Mouse (Mus musculus) adrenal gland (tissue): ENCODE results near the gene Gast.
"Not testable (repeated sequence)": the region's sequence is repeated elsewhere in the genome, so short reads cannot be mapped to it uniquely, and the experiment has no call there.

Experiments used
- intact Hi-C: fragments of 180-260 bp; cut with DNase I; formaldehyde crosslinking; loops from one replicate; pipeline ENCODE4 v1.15.1; 2025
- long read RNA-seq, 2 experiments: library from polyadenylated mRNA; unstranded; transcript quantifications; one replicate each; pipeline ENCODE4 v2.0.0; 2020; ENCODE audit warnings: borderline replicate concordance in 1 of 2; ENCODE audit not compliant: insufficient replicate concordance in 1 of 2

The Gast gene
- long read RNA-seq, experiment 1 = 0 reads
- long read RNA-seq, experiment 2 = 0 reads

DNA sequence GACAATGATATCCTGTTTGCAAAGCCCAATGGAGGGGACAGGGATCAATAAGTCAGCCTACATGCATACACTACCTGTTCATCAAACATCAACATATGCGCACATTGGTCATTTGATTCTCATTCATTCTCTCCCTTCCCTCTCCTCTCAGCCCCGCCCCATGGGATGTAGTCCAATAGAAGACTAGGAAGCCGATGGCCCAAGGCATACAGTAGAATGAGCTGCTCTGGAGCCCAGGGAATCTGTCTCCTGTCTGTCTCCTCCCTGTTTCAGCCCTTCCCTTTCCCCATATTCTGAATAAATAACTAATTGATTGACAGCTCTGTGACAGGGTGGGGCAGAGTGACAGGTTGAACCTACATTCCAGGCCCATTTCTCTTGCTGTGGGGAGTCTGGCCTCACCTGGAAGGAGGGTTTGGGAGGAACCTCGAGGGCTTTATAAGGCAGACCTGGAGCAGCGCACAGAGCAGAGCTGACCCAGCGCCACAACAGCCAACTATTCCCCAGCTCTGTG lies at the start of gene Gast:
Gast (plus strand) TSS at position 464 of the 514 bp plus-strand sequence.
- intact Hi-C loops = no loop called here

DNA sequence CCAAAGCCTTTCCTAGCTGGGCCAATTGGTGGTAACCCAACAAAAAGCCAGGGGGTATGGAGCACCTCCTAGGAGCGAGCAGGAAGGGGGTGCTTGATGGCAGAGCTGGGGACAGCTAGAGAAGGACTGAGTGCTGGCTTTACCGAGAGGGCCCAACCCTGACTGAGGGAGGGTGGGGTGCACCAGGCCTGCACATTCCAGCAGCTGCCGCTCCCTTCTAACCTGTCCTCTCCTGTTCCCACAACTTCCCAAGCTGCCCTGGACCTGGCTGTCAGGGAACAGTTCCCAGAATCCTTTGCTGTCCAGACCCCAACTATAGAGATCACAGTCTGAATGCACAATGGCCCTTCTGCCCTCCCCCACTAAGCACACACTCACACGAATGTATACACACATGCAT lies 49.2 kb upstream of the Gast start:
- intact Hi-C loops = loop anchor here (5.0 kb wide), 1 partner anchor 823 kb away; no protein-coding TSS in a partner anchor

DNA sequence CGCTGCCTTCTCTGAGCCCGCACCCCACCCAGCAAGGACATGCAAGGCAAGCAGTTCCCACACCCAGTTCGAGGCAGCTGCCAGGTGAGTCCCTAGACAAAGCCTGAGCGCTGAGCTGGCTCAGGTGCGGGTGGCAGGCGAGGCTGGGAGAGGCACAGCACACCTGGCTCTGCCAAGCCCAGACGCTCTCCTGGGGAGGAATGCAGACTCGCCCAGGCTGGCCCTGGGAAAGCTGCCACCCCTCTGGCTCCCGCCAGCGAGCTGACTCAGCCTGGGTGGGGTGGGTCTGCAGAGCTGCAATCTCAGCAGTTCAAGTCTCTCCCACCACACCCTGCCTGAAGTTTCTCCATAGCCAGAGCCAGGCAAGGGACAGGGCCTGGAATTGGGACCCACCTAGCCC lies 47.2 kb upstream of the Gast start:
- intact Hi-C loops = no loop called here

DNA sequence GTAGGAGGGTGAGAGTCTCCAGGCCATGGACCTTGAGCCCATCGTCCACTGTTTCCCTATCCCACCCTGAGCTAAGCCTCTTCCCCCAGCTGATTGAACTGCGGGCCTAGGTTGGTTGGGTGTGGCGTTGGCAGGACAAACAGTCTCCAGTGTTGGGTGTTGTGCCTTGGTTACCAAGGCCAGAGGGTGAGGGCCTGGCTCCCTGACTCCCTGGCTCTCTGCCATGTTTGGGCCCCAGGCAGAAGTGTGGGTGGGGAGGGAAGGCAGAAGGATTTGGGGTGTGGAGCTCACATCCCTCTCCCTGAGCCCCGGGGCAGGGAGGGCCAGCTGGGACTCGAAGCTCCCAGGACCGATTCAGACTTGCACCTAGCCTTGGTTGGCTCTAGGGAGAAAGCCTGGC lies 45.3 kb upstream of the Gast start:
- intact Hi-C loops = no loop called here

- intact Hi-C loops = no loop called here
These were observed 44.0 kb upstream of the Gast start for GRCm38 (mm10) chr11:100290235-100290634.

DNA sequence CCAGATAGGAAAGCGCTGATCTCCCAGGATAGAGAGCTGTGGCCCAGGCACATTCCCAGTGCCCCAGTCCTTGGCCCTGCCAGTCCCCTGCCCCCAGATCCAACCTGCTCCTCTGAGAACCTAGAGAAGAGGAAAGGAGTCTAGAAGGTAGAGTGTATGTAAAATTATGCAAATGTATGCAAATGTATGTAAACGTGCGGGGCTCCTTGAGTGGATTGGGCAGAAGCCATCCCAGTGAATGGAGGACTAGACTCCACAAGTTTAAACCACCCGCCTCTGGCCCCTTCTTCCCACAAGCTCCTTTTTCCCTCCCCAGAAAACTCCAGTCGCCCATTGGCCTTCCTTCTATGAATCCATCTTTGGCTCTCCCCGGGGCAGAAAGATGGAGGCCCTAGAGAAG lies 41.3 kb upstream of the Gast start:
- intact Hi-C loops = no loop called here

DNA sequence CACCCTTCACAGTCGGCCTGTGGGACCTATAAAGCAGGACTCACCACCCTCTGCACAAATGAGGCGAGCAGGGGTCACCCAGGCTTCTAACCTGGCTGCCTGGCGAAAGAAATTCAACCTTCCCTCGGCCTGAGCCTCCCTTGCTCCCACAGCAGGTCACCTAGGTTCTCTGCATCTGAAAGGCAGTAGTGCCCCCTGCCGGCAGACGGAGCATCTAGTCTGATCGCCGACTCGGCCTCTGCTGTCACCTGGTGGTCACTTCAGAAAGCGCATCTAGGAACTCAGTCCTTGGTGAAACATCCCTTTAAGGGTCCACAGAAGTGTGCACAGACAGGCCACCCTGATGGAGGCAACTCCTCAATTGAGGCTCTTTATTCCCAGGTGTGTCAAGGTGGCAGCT lies 38.9 kb upstream of the Gast start:
- intact Hi-C loops = loop anchor here (5.0 kb wide), 3 partner anchors 128 to 918 kb away; no protein-coding TSS in a partner anchor

- intact Hi-C loops = loop anchor here (5.0 kb wide), 3 partner anchors 130 to 920 kb away; no protein-coding TSS in a partner anchor
These were observed 36.4 kb upstream of the Gast start for GRCm38 (mm10) chr11:100297801-100298200.

- intact Hi-C loops = loop anchor here (5.0 kb wide), 3 partner anchors 131 to 921 kb away; no protein-coding TSS in a partner anchor
These were observed 35.8 kb upstream of the Gast start for GRCm38 (mm10) chr11:100298274-100299036.

DNA sequence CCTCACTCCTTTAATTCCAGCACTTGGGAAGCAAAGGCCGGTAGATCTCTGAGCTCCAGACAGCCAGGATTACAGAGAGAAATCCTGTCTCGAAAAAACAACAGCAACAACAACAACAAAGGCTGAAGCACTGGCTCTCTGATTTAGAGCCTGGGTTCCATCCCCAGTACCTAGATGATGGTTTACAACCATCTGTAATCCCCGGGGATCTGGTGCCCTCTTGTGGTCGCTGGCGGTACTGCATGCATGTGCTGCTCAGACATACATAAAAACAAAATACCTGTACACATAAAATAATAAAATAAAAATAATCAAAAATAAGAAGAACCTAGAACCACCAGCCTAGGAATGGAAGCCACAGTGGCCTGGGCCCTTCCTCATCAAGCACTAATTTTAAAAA lies 33.9 kb upstream of the Gast start:
- intact Hi-C loops = no loop called here

DNA sequence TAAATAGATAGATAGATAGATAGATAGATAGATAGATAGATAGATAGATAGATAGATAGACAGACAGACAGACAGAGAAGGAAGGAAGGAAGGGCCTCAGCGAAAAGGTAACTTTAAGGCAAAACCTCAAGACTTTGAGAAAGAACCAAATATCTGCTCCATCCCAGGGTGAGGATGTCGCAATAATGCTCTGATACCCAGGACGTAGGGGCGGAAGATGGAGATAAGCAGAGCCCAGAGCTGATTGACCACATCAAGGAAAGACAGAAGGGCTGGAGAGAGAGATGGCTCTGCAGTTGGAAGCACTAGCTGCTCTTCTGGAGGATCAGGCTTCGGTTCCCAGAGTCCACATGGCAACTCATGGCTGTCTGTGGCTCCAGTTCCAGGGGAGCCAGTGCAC lies 32.9 kb upstream of the Gast start:
- intact Hi-C loops = no loop called here

GRCm38 (mm10) chr11:100307900-100308299 lies 26.3 kb upstream of the Gast start:
- intact Hi-C loops = no loop called here

GRCm38 (mm10) chr11:100308672-100309071 lies 25.5 kb upstream of the Gast start:
- intact Hi-C loops = not testable (repeated sequence)

DNA sequence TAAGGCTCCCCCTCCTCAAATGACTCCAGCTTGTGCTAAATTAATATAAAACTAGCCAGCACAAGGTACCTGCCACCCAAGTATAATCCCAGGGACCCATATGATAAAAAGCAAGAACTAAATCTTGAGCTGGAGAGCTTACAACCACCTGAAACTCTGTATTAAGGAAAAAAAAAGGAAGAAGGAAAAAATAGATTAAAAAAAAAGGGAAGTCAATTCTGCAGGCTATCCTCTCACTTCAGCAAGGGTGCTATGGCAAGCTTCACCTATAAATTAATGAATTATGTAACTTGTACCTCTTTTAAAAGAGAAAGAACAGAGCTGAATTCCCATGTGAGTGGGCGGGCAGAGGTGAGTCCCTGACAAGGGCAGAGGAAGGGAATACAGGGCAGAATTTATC lies 22.6 kb upstream of the Gast start:
- intact Hi-C loops = no loop called here

GRCm38 (mm10) chr11:100312096-100312679 lies 22.0 kb upstream of the Gast start:
- intact Hi-C loops = no loop called here

DNA sequence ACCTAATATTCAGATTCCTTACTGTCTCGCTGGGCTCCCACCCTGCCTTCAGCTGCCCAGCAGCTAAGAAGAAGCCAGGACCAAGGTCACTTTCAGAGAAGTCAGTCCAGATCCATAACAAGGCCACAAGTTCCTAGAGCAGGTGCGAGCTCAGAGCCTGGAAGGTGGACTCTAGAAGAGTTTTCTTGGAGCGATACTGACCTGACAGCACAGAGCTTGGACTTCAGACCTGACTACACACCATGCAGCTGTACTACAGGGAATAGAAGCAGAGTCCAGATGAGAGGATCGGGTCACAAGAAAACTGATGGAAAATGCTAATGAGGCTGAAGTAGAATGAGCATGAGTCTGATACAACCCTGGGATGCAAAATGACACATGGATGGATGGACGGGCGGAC lies 20.8 kb upstream of the Gast start:
- intact Hi-C loops = no loop called here

DNA sequence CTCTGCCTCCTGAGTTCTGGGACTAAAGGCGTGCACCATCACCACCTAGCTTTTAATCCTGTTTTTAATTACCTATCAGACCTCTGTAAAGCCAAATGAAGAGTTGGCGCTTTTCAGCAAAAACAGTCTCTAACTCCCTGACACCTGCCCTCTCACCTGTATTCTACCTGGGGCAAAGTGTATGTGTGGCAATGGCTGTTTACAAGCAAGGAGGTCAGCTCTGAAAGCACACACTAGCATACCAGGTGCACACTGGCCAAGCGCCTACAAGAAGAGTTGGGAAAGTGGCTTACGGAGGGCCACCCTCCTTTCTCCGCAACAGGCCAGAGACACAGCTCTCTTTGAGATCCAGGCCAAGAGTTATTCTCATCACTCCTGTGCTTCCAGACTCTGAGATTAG lies 18.8 kb upstream of the Gast start:
- intact Hi-C loops = no loop called here

GRCm38 (mm10) chr11:100317826-100318380 lies 16.3 kb upstream of the Gast start:
- intact Hi-C loops = no loop called here

GRCm38 (mm10) chr11:100318529-100319451 lies 15.4 kb upstream of the Gast start:
- intact Hi-C loops = no loop called here

DNA sequence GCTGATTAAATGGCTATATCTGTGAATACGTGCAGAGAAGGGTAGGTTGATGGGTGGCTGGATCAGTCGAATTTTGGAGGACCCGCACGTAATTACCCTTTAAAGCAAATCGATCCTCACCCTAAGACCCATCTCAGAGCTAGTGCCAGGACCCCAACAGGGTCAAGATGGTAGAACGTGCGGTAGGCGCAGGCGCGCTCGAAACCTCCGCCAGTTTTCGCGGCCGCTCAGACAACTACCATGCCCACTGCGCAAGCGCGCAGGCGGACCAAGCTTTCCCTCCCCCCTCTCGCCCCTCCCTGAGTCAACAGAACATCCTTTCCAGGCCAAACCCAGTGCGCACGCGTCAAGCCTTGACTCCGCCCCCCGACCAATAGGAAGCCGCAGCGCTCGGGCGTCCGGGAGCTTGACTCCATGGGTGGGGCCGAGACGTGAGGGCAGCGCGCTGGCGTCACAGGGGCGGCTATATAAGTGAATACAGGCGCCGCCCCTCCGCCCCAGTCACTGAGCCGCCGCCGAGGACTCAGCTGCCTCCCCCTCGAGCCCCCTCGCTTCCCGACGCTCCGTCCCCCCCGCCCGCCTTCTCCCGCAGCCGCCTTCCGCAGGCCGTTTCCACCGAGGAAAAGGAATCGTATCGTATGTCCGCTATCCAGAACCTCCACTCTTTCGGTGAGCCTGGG lies 14.6 kb upstream of the Gast start, which contains the start of gene Eif1:
Eif1 (plus strand) TSS at position 394 of the 680 bp plus-strand sequence.
- intact Hi-C loops = no loop called here
